Mouse (Mus musculus) CD4-positive helper T cell, adult 2 months (primary cell): ENCODE measurements around the gene Vmn1r73.

ENCODE experiments used
- DNase-seq: peaks from one replicate; pipeline ENCODE4 v3.0.0-alpha.2; 2012; ENCODE audit warnings: low read depth, missing footprints, low spot score

Vmn1r73 gene

GRCm38 (mm10) chr7:11729966-11730365 lies at the start of gene Vmn1r73:
Gene Vmn1r73, plus strand, starts transcription at chr7:11730266.
- no peak for DNase-seq
